Mouse (Mus musculus) neural tube, embryonic 14.5 days (tissue): ENCODE results near the gene Stk26. TPM values are rescaled to one million over a fixed set of nuclear protein-coding genes. Genes with fewer than 3 reads are reported as not detected.

ENCODE experiments used
- ATAC-seq: fragments of 200-750 bp; cut with Nextera tagmentation; 2 replicates; pipeline ENCODE4 v1.8.0; 2017; ENCODE audit warnings: low read depth, mild to moderate bottlenecking, moderate TSS enrichment, moderate library complexity
- H3K27ac ChIP-seq: fragments of 300-500 bp; sonication (generic); 2 replicates; pipeline ENCODE4 v1.5.1; 2014; ENCODE audit warnings: low read depth, mild to moderate bottlenecking, control low read depth, low read length, moderate library complexity, mixed read lengths
- H3K27me3 ChIP-seq: fragments of 300-500 bp; sonication (generic); 2 replicates; pipeline ENCODE4 v1.6.1; 2014; ENCODE audit warnings: low read length; ENCODE audit not compliant: control insufficient read depth, insufficient read depth
- H3K36me3 ChIP-seq: fragments of 300-500 bp; sonication (generic); 2 replicates; pipeline ENCODE4 v1.6.1; 2014; ENCODE audit warnings: low read length, mixed read lengths; ENCODE audit not compliant: control insufficient read depth, insufficient read depth
- H3K4me1 ChIP-seq: fragments of 300-500 bp; sonication (generic); 2 replicates; pipeline ENCODE4 v1.6.1; 2014; ENCODE audit warnings: low read length; ENCODE audit not compliant: control insufficient read depth, insufficient read depth
- H3K4me2 ChIP-seq: fragments of 300-500 bp; sonication (generic); 2 replicates; pipeline ENCODE4 v1.6.1; 2014; ENCODE audit warnings: mild to moderate bottlenecking, low read depth, low read length, control low read depth
- H3K4me3 ChIP-seq: fragments of 300-500 bp; sonication (generic); 2 replicates; pipeline ENCODE4 v1.5.1; 2014; ENCODE audit warnings: low read depth, low read length, control low read depth, mixed read lengths
- H3K9ac ChIP-seq: fragments of 300-500 bp; sonication (generic); replicated peaks from 2 replicates; pipeline ENCODE4 v1.6.1; 2014; ENCODE audit warnings: low read depth, mild to moderate bottlenecking, control low read depth, low read length, mixed read lengths
- H3K9me3 ChIP-seq: fragments of 300-500 bp; sonication (generic); 2 replicates; pipeline ENCODE4 v1.6.1; 2016; ENCODE audit warnings: low read length; ENCODE audit not compliant: control insufficient read depth
- WGBS: fragments of 180-500 bp; shearing (Covaris S2); extraction: QIAGEN DNeasy Blood & Tissue Kit; methylation state at CpG from one replicate; pipeline ENCODE4 v1.1.7; 2014; 5-methylcytosine and 5-hydroxymethylcytosine counted together
- polyA plus RNA-seq: library from polyadenylated mRNA; unstranded; fragments of >200 nt; fragmentation: Nextera tagmentation; extraction: Ambion mirVana; gene quantifications from 2 replicates; pipeline ENCODE4 v1.2.1, GENCODE M21; 2014

Gene Stk26
- 0.30 and 0.33 TPM in 2 replicates for polyA plus RNA-seq

DNA sequence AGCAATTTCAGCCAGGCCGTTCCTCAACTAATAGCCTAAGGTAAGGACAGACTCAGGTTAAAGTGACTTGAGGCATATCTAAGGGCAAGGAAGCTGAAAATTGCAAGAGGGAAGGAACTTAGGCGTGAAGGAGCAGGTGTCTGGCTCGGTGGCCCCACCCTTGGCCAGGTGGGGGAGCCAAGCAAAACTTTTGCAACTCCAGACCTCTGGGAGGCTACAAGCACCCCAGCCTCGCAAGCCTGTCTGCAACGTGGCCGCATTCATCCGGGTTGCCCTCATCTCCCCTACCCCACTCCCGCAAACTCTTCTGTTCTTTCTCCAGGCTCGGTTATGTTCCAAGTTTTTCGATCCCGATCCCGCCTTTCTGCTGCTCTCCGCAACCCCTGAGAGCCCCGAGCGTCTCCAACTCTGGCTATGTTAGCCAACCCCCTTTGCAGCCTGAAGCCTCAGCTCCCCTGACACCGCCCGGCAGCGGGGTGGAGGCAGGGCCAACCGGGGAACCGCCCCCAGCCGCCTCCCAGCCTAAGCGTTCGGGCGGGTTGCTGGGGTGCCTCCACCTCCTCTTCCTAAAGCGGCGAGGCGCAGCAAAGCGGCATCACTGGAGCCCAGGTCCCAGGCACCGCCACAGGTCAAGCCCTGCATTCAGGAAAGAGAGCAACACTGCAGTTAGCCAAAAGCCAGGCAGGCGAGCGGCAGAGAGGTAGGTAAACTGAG lies at the start of gene Stk26:
Gene Stk26 (plus strand): TSS at position 201 of the 714 bp plus-strand sequence.
- Histone ChIP-seq H3K4me2 (peak within 1 kb of the TSS; percentile 75), H3K36me3 (no peaks in the 10 kb centered on the region), H3K27me3 (no peaks in the 10 kb centered on the region; the same call in 1 of the 2 replicates), H3K9me3 (no peaks in the 10 kb centered on the region), H3K4me1 (no peaks in the 10 kb centered on the region), H3K4me3 (peak within 1 kb of the TSS; percentile 38), H3K9ac (peak within 1 kb of the TSS; percentile 32; the same call in 1 of the 2 replicates), H3K27ac (no peak within 1 kb of the TSS)
- WGBS, result 21% methylated on average over 30 of the region's 31 CpGs
- peak; percentile 83 for ATAC-seq

DNA sequence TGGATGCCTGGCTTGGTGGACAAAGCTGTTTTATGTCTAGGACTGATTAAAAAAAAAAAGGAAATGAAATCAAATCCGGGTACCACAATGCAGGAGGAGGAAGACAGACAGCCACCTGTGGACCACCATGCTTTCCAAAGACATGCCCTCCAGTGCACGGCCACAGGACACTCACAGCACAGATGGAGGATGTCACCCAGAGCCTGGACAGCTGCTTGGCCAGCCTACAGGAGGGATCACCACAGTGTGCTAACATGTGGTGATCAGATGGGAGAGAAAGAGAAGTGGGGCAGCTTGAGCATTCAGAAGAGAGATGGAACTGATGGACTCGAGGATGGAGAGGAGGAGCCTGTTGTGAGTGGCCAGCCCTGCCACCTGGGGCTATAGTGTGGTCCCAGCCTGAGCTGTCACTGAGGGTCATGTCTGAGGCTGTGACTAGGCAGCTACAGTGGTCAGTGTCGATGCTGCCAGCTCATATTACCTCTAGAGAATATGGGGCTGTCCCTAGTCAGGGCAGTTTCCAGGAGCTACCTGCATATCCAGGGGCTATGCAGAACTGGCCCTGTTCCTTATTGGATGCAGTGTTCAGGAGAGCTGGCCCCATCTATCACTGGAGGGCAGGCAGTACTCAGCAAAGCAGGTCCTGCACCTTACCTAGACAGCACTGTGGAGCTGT lies 47.7 kb upstream of the Stk26 start:
- no peak overlapping the region for H3K4me2 ChIP-seq
- WGBS, result 79% methylated on average over 4 of the region's 4 CpGs
- H3K9me3 ChIP-seq, result no peaks in the 10 kb centered on the region
- no peaks in the 10 kb centered on the region for H3K36me3 ChIP-seq
- no peak overlapping the region for H3K27ac ChIP-seq
- no peak for ATAC-seq
- H3K27me3 ChIP-seq, result no peaks in the 10 kb centered on the region
- H3K4me3 ChIP-seq, result no peak overlapping the region
- H3K9ac ChIP-seq, result no peak overlapping the region
- H3K4me1 ChIP-seq, result no peaks in the 10 kb centered on the region

DNA sequence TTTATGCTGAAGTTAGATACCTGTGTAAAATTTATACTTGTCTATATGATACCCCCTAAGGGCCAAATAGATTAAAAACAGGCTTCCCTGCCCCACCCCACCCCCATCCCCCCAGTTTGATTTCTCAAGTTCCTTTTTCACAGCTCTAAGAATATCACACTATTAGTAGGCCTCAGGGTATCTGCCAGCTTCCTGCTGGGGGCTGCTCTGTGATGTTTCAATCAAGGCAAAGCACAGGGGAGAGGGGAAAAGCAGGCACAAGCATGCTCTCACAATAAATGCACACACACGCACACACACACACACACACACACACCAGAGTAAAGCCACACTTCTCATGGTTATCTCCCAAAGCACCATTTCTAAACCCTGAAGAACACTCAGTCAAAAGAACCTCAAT lies 43.0 kb upstream of the Stk26 start:
- H3K4me1 ChIP-seq, result no peaks in the 10 kb centered on the region
- no peak overlapping the region for H3K27ac ChIP-seq
- H3K4me3 ChIP-seq, result no peak overlapping the region
- 62% methylated on average over 1 of the region's 1 CpGs for WGBS
- H3K9me3 ChIP-seq, result no peaks in the 10 kb centered on the region
- H3K27me3 ChIP-seq, result no peaks in the 10 kb centered on the region
- H3K36me3 ChIP-seq, result no peaks in the 10 kb centered on the region
- H3K4me2 ChIP-seq, result no peak overlapping the region
- ATAC-seq, result no peak
- no peak overlapping the region for H3K9ac ChIP-seq

DNA sequence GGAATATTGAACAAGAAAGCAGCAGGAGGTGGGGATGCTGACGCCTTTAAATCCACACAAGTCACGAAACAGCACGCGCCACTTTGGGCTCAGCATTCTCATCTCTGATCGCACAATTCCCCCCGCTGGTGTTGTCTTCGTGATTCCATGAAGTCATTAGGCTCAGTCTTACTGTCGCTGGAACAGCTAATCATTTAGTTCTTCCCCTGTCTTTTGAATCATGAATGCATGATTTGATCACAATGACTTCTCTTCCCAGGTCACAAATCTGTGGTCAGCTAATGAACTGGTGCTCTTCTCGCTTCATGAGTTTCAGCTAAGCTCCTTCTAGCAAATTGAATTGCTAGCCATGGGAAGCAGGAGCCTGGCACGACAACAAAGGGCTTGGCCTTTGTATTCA lies 42.3 kb upstream of the Stk26 start:
- H3K27me3 ChIP-seq, result no peaks in the 10 kb centered on the region
- no peaks in the 10 kb centered on the region for H3K36me3 ChIP-seq
- no peak overlapping the region for H3K4me2 ChIP-seq
- no peak overlapping the region for H3K4me3 ChIP-seq
- H3K9me3 ChIP-seq, result no peaks in the 10 kb centered on the region
- H3K27ac ChIP-seq, result no peak overlapping the region
- ATAC-seq, result no peak
- no peak overlapping the region for H3K9ac ChIP-seq
- 29% methylated on average over 10 of the region's 10 CpGs for WGBS
- H3K4me1 ChIP-seq, result no peaks in the 10 kb centered on the region

GRCm38 (mm10) chrX:50799656-50800188 lies 41.1 kb upstream of the Stk26 start:
- Histone ChIP-seq H3K36me3 (no peaks in the 10 kb centered on the region), H3K4me2 (no peak overlapping the region), H3K9me3 (no peaks in the 10 kb centered on the region), H3K4me1 (no peaks in the 10 kb centered on the region), H3K4me3 (no peak overlapping the region), H3K27ac (no peak overlapping the region), H3K9ac (no peak overlapping the region), H3K27me3 (no peaks in the 10 kb centered on the region)
- 55% methylated on average over 8 of the region's 8 CpGs for WGBS
- ATAC-seq, result no peak

DNA sequence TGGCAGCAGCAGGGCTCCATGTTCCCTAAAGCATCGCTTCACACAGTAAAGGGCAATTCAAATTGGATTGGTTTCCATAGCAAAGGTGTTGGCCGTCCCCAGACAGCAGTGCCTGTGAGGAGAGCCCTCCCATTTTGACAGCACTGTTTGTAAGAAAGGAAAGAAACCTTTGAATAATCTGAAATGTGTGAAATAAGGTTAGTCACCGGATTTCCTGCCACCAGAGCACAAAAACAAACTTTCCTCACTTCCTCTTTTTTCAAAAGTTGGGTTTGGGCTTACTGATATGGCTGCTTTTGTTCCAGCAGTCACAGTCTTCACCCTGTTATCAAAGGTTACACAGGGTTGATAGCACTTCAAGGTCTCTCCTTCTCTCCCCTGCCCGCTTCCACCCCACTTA lies 35.2 kb upstream of the Stk26 start:
- Histone ChIP-seq H3K9ac (no peak overlapping the region), H3K36me3 (no peaks in the 10 kb centered on the region), H3K4me3 (no peak overlapping the region), H3K4me2 (no peak overlapping the region), H3K4me1 (no peaks in the 10 kb centered on the region), H3K27ac (no peak overlapping the region), H3K9me3 (no peaks in the 10 kb centered on the region), H3K27me3 (no peaks in the 10 kb centered on the region)
- ATAC-seq, result no peak
- 49% methylated on average over 4 of the region's 4 CpGs for WGBS

DNA sequence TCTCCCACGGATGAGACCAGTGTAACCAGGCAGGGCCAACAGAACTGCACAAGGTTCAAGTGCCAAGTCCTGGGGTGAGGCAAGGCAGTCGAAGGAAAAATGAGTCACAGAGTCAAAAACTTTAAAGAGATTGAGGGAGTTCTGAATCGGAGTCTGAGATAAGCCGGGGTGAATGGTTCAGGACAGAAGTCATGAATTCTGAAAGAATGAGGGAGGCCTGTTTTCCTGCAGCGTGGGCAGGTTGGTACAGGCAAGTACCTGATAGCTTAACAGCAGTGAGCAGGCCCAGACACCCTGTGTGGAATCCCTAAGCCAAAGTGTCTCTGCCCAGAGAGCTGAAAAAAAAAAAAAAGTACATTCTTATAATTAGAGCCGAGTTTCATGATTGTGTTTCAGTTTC lies 17.0 kb upstream of the Stk26 start:
- ATAC-seq, result no peak
- WGBS, result 84% methylated on average over 6 of the region's 6 CpGs
- Histone ChIP-seq H3K9ac (no peak overlapping the region), H3K36me3 (no peaks in the 10 kb centered on the region), H3K4me1 (no peaks in the 10 kb centered on the region), H3K4me3 (no peak overlapping the region), H3K27me3 (no peaks in the 10 kb centered on the region), H3K4me2 (no peak overlapping the region), H3K9me3 (no peaks in the 10 kb centered on the region), H3K27ac (no peak overlapping the region)

GRCm38 (mm10) chrX:50835592-50835991 lies 5.3 kb upstream of the Stk26 start:
- WGBS, result 74% methylated on average over 3 of the region's 3 CpGs
- no peak for ATAC-seq
- Histone ChIP-seq H3K27me3 (no peaks in the 10 kb centered on the region; the same call in 1 of the 2 replicates), H3K9me3 (no peaks in the 10 kb centered on the region), H3K9ac (no peak overlapping the region), H3K4me2 (no peak overlapping the region), H3K4me3 (no peak overlapping the region), H3K36me3 (no peaks in the 10 kb centered on the region), H3K4me1 (no peaks in the 10 kb centered on the region), H3K27ac (no peak overlapping the region)

GRCm38 (mm10) chrX:50836029-50836691 lies 4.7 kb upstream of the Stk26 start:
- WGBS, result 57% methylated on average over 10 of the region's 10 CpGs
- H3K4me1 ChIP-seq, result no peaks in the 10 kb centered on the region
- no peaks in the 10 kb centered on the region for H3K36me3 ChIP-seq
- no peak overlapping the region for H3K4me2 ChIP-seq
- H3K9me3 ChIP-seq, result no peaks in the 10 kb centered on the region
- ATAC-seq, result no peak
- H3K9ac ChIP-seq, result no peak overlapping the region
- H3K27ac ChIP-seq, result no peak overlapping the region
- no peak overlapping the region for H3K4me3 ChIP-seq
- no peaks in the 10 kb centered on the region; the same call in 1 of the 2 replicates for H3K27me3 ChIP-seq
